Mouse (Mus musculus): Measurements from ENCODE around the gene Gm3099.
"Not testable (repeated sequence)": the region's sequence is repeated elsewhere in the genome, so short reads cannot be mapped to it uniquely, and the experiment has no call there.

The Gm3099 gene

GRCm38 (mm10) chr14:3998094-3998493 lies at the start of gene Gm3099:
TSS of gene Gm3099 (plus strand) at chr14:3998394.
- not testable (repeated sequence) for DNase-seq (ENCODE audit: low spot score in 2 of 2)

GRCm38 (mm10) chr14:3963247-3963646 lies 34.9 kb upstream of the Gm3099 start, which contains the start of gene Gm3095:
TSS of gene Gm3095 (plus strand) at chr14:3963547.
- DNase-seq (ENCODE audit: low spot score in 2 of 2) = not testable (repeated sequence)

DNA sequence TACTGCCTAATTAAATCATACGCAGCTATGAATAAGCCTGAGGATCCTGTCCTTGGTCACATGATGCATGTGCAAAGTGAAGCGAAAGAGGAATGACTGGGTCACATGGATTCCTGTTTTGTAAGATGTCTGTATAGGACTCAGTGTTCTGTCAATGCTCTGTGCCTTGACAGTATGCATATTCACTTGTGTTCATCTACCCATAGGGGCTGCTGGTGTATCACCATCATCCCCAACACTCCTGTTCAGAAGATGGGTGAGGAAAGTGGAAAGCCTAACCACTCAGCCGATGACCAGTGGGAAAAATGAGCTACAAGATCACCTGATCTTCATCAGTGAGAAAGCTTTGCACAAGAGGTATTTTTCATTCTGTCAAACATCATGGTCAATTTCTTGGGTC lies 25.4 kb downstream of the Gm3099 start, which contains the start of gene Gm5796:
Gene Gm5796, plus strand, starts transcription at position 301 of the 400 bp plus-strand sequence.
- not testable (repeated sequence) for DNase-seq (ENCODE audit: low spot score in 2 of 2)

Data from right cerebral cortex, postnatal 36 days (tissue).